Mouse (Mus musculus) CH12.LX (cell line): ENCODE measurements around the gene Sipa1l3. TPM values are rescaled to one million over a fixed set of nuclear protein-coding genes. Genes with fewer than 3 reads are reported as not detected.

ENCODE experiments used
- DNase-seq: peaks from one replicate; pipeline ENCODE4 v3.0.0-alpha.2; 2013; ENCODE audit errors: extremely low read depth
- H3K27ac ChIP-seq: 2 replicates; pipeline ENCODE4 v1.5.1; 2012; ENCODE audit warnings: low read depth, mild to moderate bottlenecking, control low read depth, moderate library complexity; ENCODE audit not compliant: insufficient read depth
- H3K27me3 ChIP-seq: replicated peaks from 2 replicates; pipeline ENCODE3; 2012; ENCODE audit warnings: inconsistent platforms
- H3K36me3 ChIP-seq, 2 experiments: replicated peaks in 1 of 2; 2 replicates each; pipeline versions ENCODE3 to v1.6.1; 2012; ENCODE audit warnings: inconsistent platforms in 1 of 2, low read length in 1 of 2, mild to moderate bottlenecking in 1 of 2, mixed read lengths in 1 of 2, moderate library complexity in 1 of 2; ENCODE audit not compliant: control insufficient read depth in 1 of 2, insufficient read depth in 1 of 2
- H3K4me1 ChIP-seq, 2 experiments: 2 replicates each; pipeline ENCODE4 v1.6.1; 2012; ENCODE audit warnings: inconsistent platforms in 1 of 2, moderate library complexity in 1 of 2; ENCODE audit not compliant: insufficient read depth in 2 of 2, control insufficient read depth in 1 of 2
- H3K4me2 ChIP-seq: 2 replicates; pipeline ENCODE4 v1.6.1; 2012; ENCODE audit warnings: low read depth, mild to moderate bottlenecking, control low read depth; ENCODE audit not compliant: poor library complexity, insufficient read depth, severe bottlenecking
- H3K4me3 ChIP-seq, 3 experiments: fragments of 150-350 bp in 1 of 3; sonication (generic) in 1 of 3; replicated peaks in 1 of 3; 2 replicates each; pipeline versions ENCODE3 to v1.5.1; 2011 to 2012; ENCODE audit warnings: low read depth in 2 of 3, low read length in 2 of 3, mild to moderate bottlenecking in 2 of 3, moderate library complexity in 2 of 3, control low read depth in 1 of 3, improper control_type of control experiment in 1 of 3, inconsistent platforms in 1 of 3, mixed read lengths in 1 of 3; ENCODE audit not compliant: poor library complexity in 1 of 3
- H3K79me2 ChIP-seq: replicated peaks from 2 replicates; pipeline ENCODE4 v1.6.1; 2012; ENCODE audit warnings: mild to moderate bottlenecking, moderate library complexity; ENCODE audit not compliant: control insufficient read depth, poor library complexity, insufficient read depth, severe bottlenecking; ENCODE audit errors: extremely low read depth
- H3K9ac ChIP-seq: 2 replicates; pipeline ENCODE4 v1.6.1; 2012; ENCODE audit warnings: low read depth, mild to moderate bottlenecking, control low read depth, moderate library complexity; ENCODE audit not compliant: insufficient read depth
- H3K9me3 ChIP-seq: replicated peaks from 2 replicates; pipeline ENCODE3; 2012; ENCODE audit warnings: low read length, inconsistent platforms, mixed read lengths
- CHD1 ChIP-seq: IDR thresholded peaks from 2 replicates; pipeline ENCODE4 v1.6.1; 2012; ENCODE audit warnings: low read depth, low read length, improper control_type of control experiment, inconsistent platforms
- CHD2 ChIP-seq: IDR thresholded peaks from 2 replicates; pipeline ENCODE4 v1.6.1; 2011; ENCODE audit warnings: low read length, improper control_type of control experiment
- EP300 ChIP-seq: IDR thresholded peaks from 2 replicates; pipeline ENCODE4 v1.6.1; 2011; ENCODE audit warnings: low read length, improper control_type of control experiment
- KAT2A ChIP-seq: IDR thresholded peaks from 2 replicates; pipeline ENCODE4 v1.6.1; 2012; ENCODE audit warnings: low read length, improper control_type of control experiment, inconsistent platforms; ENCODE audit not compliant: insufficient replicate concordance
- MEF2A ChIP-seq: IDR thresholded peaks from 2 replicates; pipeline ENCODE4 v1.6.1; 2014; ENCODE audit warnings: low read depth, mild to moderate bottlenecking, inconsistent platforms, low read length, improper control_type of control experiment, borderline replicate concordance
- MXI1 ChIP-seq: IDR thresholded peaks from 2 replicates; pipeline ENCODE4 v1.6.1; 2011; ENCODE audit warnings: mild to moderate bottlenecking, low read depth, low read length, improper control_type of control experiment
- MYC ChIP-seq: IDR thresholded peaks from 2 replicates; pipeline ENCODE4 v1.6.1; 2011; ENCODE audit warnings: low read depth, mild to moderate bottlenecking, improper control_type of control experiment, low read length
- NELFE ChIP-seq: IDR thresholded peaks from 2 replicates; pipeline ENCODE4 v1.6.1; 2011; ENCODE audit warnings: low read depth, low read length, improper control_type of control experiment
- PAX5 ChIP-seq: IDR thresholded peaks from 2 replicates; pipeline ENCODE4 v1.6.1; 2012; ENCODE audit warnings: low read length, inconsistent platforms, mixed read lengths
- POLR2A ChIP-seq: IDR thresholded peaks from 2 replicates; pipeline ENCODE4 v1.6.1; 2011; ENCODE audit warnings: low read depth, mild to moderate bottlenecking, improper control_type of control experiment, low read length
- RAD21 ChIP-seq: IDR thresholded peaks from 2 replicates; pipeline ENCODE4 v1.6.1; 2011; ENCODE audit warnings: low read depth, mild to moderate bottlenecking, low read length, improper control_type of control experiment, moderate library complexity
- RCOR1 ChIP-seq: conservative IDR thresholded peaks from 2 replicates; pipeline ENCODE4 v1.6.1; 2012; ENCODE audit warnings: low read depth, mild to moderate bottlenecking, inconsistent platforms, low read length, improper control_type of control experiment
- SIN3A ChIP-seq: IDR thresholded peaks from 2 replicates; pipeline ENCODE4 v1.6.1; 2012; ENCODE audit warnings: low read length, improper control_type of control experiment, inconsistent platforms
- TCF12 ChIP-seq: IDR thresholded peaks from 2 replicates; pipeline ENCODE4 v1.6.1; 2014; ENCODE audit warnings: low read depth, mild to moderate bottlenecking, inconsistent platforms, low read length, improper control_type of control experiment
- UBTF ChIP-seq: IDR thresholded peaks from 2 replicates; pipeline ENCODE4 v1.6.1; 2012; ENCODE audit warnings: low read depth, mild to moderate bottlenecking, inconsistent platforms, low read length, improper control_type of control experiment, moderate library complexity
- ZMIZ1 ChIP-seq: IDR thresholded peaks from 2 replicates; pipeline ENCODE4 v1.6.1; 2012; ENCODE audit warnings: low read depth, mild to moderate bottlenecking, inconsistent platforms, low read length, improper control_type of control experiment
- dilution Hi-C: fragments of 300-500 bp; cut with MboI; formaldehyde crosslinking; loops from 2 replicates; pipeline ENCODE4 v1.14.3; 2020; ENCODE audit warnings: low sequenced_read_pairs; ENCODE audit not compliant: extremely low pct_unique_long_range_greater_than_20kb, extremely low pct_ligation_motif_present
- in situ Hi-C: fragments of 300-500 bp; cut with MboI; formaldehyde crosslinking; loops from 3 replicates; pipeline ENCODE4 v1.14.3; 2019; ENCODE audit warnings: low sequenced_read_pairs, low pct_ligation_motif_present, low pct_unique_long_range_greater_than_20kb, mixed read lengths
- polyA plus RNA-seq: library from polyadenylated mRNA; unstranded; fragments of >175 nt; gene quantifications from 2 replicates; pipeline ENCODE4 v1.2.1, GENCODE M21; 2012; ENCODE audit warnings: low read depth; ENCODE audit not compliant: insufficient read length
- total RNA-seq, 2 experiments: library from RNA; depleted of rRNA; stranded (reverse); fragments of 300-350 nt in 1 of 2; fragments of >200 nt in 1 of 2; gene quantifications; 2 replicates each; pipeline ENCODE4 v1.2.3; 2012 to 2014

The Sipa1l3 gene
- total and polyA plus RNA-seq, 3 experiments = 1.6 to 8.8 (median 5.9) TPM

DNA sequence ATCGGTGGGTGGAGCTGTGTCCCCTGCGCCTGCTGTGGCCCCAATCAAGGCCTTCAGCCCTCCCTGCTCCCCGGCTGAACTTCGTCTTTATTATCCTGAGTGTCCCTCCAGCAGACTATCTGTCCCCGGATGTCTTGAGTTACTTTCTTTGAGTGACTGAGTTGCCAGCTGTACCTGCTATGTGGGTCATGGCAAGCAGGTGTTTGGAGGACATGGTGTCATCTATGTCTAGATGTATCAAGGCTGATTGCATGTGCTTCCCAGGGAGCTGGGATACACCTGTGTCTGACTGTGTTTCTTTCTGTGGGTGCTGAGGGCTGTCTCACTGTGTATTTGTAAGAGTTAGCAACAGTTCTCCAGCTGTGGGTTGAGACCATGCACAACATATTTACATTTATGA, 208.7 kb downstream of the Sipa1l3 start:
- H3K36me3 ChIP-seq = no peaks in the 10 kb centered on the region
- no peaks in the 10 kb centered on the region for H3K79me2 ChIP-seq
- no peaks in the 10 kb centered on the region for H3K9me3 ChIP-seq
- TF ChIP-seq POLR2A (no peak), UBTF (0 out of 2 replicates have a peak, but pooled peaks have one; percentile 1), KAT2A (no peak), SIN3A (no peak), EP300 (no peak), PAX5 (no peak)
- no peak for DNase-seq
- H3K4me1 ChIP-seq = peaks cover 2 to 27% of the 10 kb centered on the region in 2 experiments; a peak in 3 of 4 replicates
- peaks cover 79% of the 10 kb centered on the region for H3K27me3 ChIP-seq
- H3K9ac ChIP-seq = no peak overlapping the region
- in situ Hi-C loops = no loop called here
- no peak overlapping the region for H3K27ac ChIP-seq
- peak overlapping the region in 1 of 3 experiments; percentile 27 for H3K4me3 ChIP-seq
- dilution Hi-C loops = no loop called here
- H3K4me2 ChIP-seq = peak overlapping the region; percentile 84

DNA sequence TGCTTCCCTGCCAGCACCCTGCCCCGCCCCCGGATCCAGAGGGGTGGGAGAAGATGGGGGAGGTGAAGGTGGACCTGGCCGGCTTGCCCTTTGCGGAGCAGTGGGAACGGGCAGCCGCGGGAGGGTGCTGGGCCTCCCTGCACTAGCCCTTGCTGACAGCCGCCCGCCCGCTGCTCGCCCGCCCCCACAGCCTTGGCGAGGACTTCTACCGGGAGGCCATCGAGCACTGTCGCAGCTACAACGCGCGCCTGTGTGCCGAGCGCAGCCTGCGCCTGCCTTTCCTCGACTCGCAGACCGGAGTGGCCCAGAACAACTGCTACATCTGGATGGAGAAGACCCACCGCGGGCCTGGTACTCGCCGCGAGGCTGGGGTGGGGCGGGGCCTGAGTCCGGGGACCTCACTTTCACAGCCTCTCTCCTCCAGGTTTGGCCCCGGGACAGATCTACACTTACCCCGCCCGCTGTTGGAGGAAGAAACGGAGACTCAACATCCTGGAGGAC, 209.2 kb downstream of the Sipa1l3 start:
- Histone ChIP-seq H3K36me3 (no peaks in the 10 kb centered on the region), H3K4me1 (peaks cover 2 to 27% of the 10 kb centered on the region in 2 experiments; a peak in 3 of 4 replicates), H3K9ac (no peak overlapping the region), H3K79me2 (no peaks in the 10 kb centered on the region), H3K9me3 (no peaks in the 10 kb centered on the region), H3K27ac (no peak overlapping the region), H3K4me2 (peak overlapping the region; percentile 84), H3K4me3 (peak overlapping the region in 2 of 3 experiments; percentile 25 to 27), H3K27me3 (peaks cover 82% of the 10 kb centered on the region)
- dilution Hi-C loops (no loop called here), in situ Hi-C loops (no loop called here)
- no peak for DNase-seq
- TF ChIP-seq CHD2 = no peak
- no peak for TF ChIP-seq RAD21
- TF ChIP-seq MEF2A = 0 out of 2 replicates have a peak, but pooled peaks have one; percentile 35
- TF ChIP-seq MXI1 = no peak
- 0 out of 2 replicates have a peak, but pooled peaks have one; percentile 34 for TF ChIP-seq UBTF
- TF ChIP-seq CHD1 = no peak
- TF ChIP-seq NELFE = no peak
- no peak for TF ChIP-seq ZMIZ1
- TF ChIP-seq EP300 = no peak
- no peak for TF ChIP-seq RCOR1
- no peak for TF ChIP-seq TCF12
- no peak for TF ChIP-seq MYC
- TF ChIP-seq, all 38 proteins: peak for 2
